Mouse (Mus musculus): ENCODE results near the gene Sprtn. TPM values are rescaled to one million over a fixed set of nuclear protein-coding genes. Genes with fewer than 3 reads are reported as not detected.

The Sprtn gene
- polyA plus RNA-seq, 1 experiment from 2014 or later, result 6.9 TPM

DNA sequence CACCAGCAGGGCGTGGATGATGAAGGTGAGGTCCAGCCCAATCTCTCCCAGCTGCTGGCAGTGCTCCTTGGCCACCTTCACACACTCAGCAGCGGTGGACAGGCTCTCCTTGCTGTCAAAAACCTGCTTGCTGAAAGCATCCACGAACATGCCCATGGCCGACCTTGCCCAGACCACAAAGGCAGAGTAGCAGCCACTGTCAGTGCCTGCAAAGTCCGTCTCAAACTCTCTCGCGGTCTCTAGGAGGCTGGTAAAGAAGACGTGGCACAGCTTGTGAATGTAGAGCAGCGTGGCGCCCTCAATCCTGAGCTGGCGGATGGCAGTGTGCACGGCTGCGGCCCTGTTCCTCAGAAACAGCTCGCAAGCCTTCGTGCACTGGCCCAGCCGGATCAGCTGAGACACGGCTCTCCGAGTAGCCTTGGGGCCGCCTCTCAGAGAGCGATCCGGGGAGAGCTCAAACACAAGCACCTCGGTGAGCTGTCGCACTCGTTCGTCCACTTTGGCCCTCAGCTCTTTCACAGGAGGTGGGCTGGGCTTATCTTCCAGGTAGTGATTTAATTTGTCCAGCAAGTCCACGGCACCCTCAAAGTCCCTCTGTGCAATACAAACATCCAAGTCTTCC is 1.6 kb upstream of the Sprtn start:
- Histone ChIP-seq H3K9ac (replicated peaks; ENCODE audit: low read depth) (peak overlapping the region; percentile 19), H3K4me2 (replicated peaks; ENCODE audit: low read depth, low read length) (peak overlapping the region; percentile 99), H3K27me3 (replicated peaks; ENCODE audit: insufficient read depth, low read length) (no peaks in the 10 kb centered on the region), H3K27ac (ENCODE audit: low read length) (peak overlapping the region; percentile 52), H3K4me3 (ENCODE audit: low read depth, low read length) (peak overlapping the region; percentile 86), H3K4me1 (ENCODE audit: insufficient read depth, low read depth, low read length) (peaks cover 5% of the 10 kb centered on the region; the same call in 1 of the 2 replicates), H3K9me3 (ENCODE audit: low read length) (no peaks in the 10 kb centered on the region), H3K36me3 (ENCODE audit: insufficient read depth, low read length) (peaks cover 11% of the 10 kb centered on the region; the same call in 1 of the 2 replicates)
- WGBS, result 46% methylated on average over 24 of the region's 26 CpGs
- DNase-seq (ENCODE audit: low spot score) (no peak), ATAC-seq (peak; percentile 72)
- 0 out of 2 replicates have a peak, but pooled peaks have one; percentile 30 for TF ChIP-seq EP300 (IDR thresholded peaks at IDR 0.05)
- TF ChIP-seq CTCF (IDR thresholded peaks at IDR 0.05), result peak; percentile 13; the same call in 1 of the 2 replicates

DNA sequence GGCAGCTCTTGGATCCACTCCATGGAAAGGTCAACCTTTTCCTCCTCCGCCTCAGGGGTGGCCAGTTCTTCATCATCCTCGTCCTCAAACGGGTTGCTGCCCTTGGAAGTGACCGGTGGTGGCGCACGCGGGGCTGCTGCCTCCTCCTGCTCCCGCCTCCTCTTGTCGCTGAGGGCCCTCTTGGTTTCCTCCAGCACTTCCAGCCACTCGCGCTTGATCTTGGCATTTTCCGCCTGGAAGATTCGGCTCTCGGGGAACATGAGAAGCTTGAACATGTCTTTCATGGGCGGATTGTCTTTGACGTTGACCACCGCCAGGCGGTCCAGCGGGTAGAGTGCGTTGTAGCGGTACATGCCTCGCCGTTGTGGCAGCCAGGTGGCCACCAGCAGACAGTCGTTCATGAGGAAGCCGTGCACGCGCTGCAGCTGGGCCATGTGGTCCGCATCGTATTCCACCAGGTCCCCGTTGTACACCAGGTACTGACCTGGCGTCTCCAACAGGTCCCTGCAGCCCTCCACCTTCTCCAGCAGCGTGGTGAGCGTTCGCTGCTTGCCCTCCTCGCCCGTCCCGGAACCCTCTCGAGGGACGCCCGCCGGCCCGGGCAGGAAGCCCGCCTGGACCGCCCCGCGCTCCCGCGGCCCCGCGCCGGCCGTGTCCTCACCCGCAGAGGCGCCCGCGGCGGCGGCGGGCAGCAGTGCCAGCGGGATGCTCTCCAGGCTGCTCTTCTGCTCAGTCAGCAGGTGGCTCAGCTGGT is 877 bp upstream of the Sprtn start:
- WGBS, result under 1% methylated on average over 54 of the region's 60 CpGs
- Histone ChIP-seq H3K4me3 (ENCODE audit: low read depth, low read length) (peak overlapping the region; percentile 86), H3K9ac (replicated peaks; ENCODE audit: low read depth) (peak overlapping the region; percentile 64), H3K27me3 (replicated peaks; ENCODE audit: insufficient read depth, low read length) (no peaks in the 10 kb centered on the region), H3K9me3 (ENCODE audit: low read length) (no peaks in the 10 kb centered on the region), H3K36me3 (ENCODE audit: insufficient read depth, low read length) (peaks cover 15% of the 10 kb centered on the region; the same call in 1 of the 2 replicates), H3K27ac (ENCODE audit: low read length) (peak overlapping the region; percentile 88), H3K4me2 (replicated peaks; ENCODE audit: low read depth, low read length) (peak overlapping the region; percentile 99), H3K4me1 (ENCODE audit: insufficient read depth, low read depth, low read length) (peaks cover 5% of the 10 kb centered on the region; the same call in 1 of the 2 replicates)
- TF ChIP-seq CTCF (IDR thresholded peaks at IDR 0.05), result peak; percentile 85
- no peak; the same call in 1 of the 2 replicates for TF ChIP-seq EP300 (IDR thresholded peaks at IDR 0.05)
- ATAC-seq (peak; percentile 80), DNase-seq (ENCODE audit: low spot score) (peak; percentile 92)

- Histone ChIP-seq H3K36me3 (ENCODE audit: insufficient read depth, low read length) (peaks cover 21% of the 10 kb centered on the region; the same call in 1 of the 2 replicates), H3K4me1 (ENCODE audit: insufficient read depth, low read depth, low read length) (peaks cover 5% of the 10 kb centered on the region; the same call in 1 of the 2 replicates), H3K27me3 (replicated peaks; ENCODE audit: insufficient read depth, low read length) (no peaks in the 10 kb centered on the region), H3K9me3 (ENCODE audit: low read length) (no peaks in the 10 kb centered on the region), H3K27ac (ENCODE audit: low read length) (peak overlapping the region; percentile 88), H3K9ac (replicated peaks; ENCODE audit: low read depth) (peak overlapping the region; percentile 78), H3K4me2 (replicated peaks; ENCODE audit: low read depth, low read length) (peak overlapping the region; percentile 99), H3K4me3 (ENCODE audit: low read depth, low read length) (peak overlapping the region; percentile 86)
- WGBS, result 3% methylated on average over 31 of the region's 31 CpGs
- ATAC-seq, result peak; percentile 1; the same call in 1 of the 2 replicates
- peak; percentile 28 for DNase-seq (ENCODE audit: low spot score)
- TF ChIP-seq CTCF (IDR thresholded peaks at IDR 0.05), result no peak
These were observed 692 bp downstream of the Sprtn start for GRCm38 (mm10) chr8:124898251-124898905.

DNA sequence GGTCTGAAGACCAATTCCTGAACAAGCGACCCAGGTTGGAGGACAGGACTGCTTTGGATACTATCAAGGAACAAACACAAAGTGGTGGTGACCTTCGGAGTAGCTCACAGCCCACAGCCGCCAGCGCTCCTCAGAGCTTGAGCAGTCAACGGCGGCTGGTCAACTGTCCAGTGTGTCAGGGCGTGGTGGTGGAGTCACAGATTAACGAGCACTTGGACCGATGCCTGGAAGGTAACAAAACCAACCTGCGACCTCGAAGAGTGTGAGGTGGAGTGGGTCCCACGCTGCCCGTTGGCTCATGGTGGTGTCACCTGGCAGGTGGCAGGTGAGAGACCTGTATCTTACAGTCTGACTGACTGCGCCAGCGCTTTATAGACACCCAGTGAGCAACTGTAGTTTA is 5.5 kb downstream of the Sprtn start:
- H3K9me3 ChIP-seq (ENCODE audit: low read length), result no peaks in the 10 kb centered on the region
- H3K4me1 ChIP-seq (ENCODE audit: insufficient read depth, low read depth, low read length), result peaks cover 4% of the 10 kb centered on the region; the same call in 1 of the 2 replicates
- H3K4me2 ChIP-seq (replicated peaks; ENCODE audit: low read depth, low read length), result no peak overlapping the region
- no peak overlapping the region for H3K9ac ChIP-seq (replicated peaks; ENCODE audit: low read depth)
- TF ChIP-seq EP300 (IDR thresholded peaks at IDR 0.05) (no peak), CTCF (IDR thresholded peaks at IDR 0.05) (no peak)
- H3K27me3 ChIP-seq (replicated peaks; ENCODE audit: insufficient read depth, low read length), result no peaks in the 10 kb centered on the region
- H3K36me3 ChIP-seq (ENCODE audit: insufficient read depth, low read length), result peaks cover 27% of the 10 kb centered on the region; the same call in 1 of the 2 replicates
- H3K27ac ChIP-seq (ENCODE audit: low read length), result no peak overlapping the region
- DNase-seq (ENCODE audit: low spot score), result no peak
- no peak for ATAC-seq
- H3K4me3 ChIP-seq (ENCODE audit: low read depth, low read length), result no peak overlapping the region
- WGBS, result 88% methylated on average over 15 of the region's 15 CpGs

DNA sequence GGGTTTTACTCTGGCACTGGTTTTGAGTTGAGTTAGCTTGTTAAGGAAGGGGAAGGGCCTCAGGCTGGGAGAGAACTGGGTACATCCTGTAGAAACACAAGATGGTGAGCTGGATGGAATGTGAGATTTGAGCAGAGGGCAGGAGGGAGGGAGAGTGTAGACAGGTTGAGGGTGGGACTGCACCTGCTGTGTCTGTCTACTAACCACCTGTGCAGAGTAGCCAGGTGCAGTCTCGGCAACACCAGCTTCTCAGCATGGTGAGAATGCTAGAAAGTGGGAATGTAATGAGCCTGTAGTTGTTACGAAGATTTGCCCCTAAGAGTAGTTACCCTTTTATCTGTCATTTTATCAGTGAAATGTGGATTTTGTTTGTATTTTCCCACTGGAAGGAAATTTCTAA is 7.8 kb downstream of the Sprtn start:
- no peak for TF ChIP-seq EP300 (IDR thresholded peaks at IDR 0.05)
- TF ChIP-seq CTCF (IDR thresholded peaks at IDR 0.05), result no peak
- no peak overlapping the region for H3K9ac ChIP-seq (replicated peaks; ENCODE audit: low read depth)
- 84% methylated on average over 2 of the region's 2 CpGs for WGBS

GRCm38 (mm10) chr8:124909936-124910335 is 12.2 kb downstream of the Sprtn start:
- Histone ChIP-seq H3K9me3 (ENCODE audit: low read length) (no peaks in the 10 kb centered on the region), H3K27me3 (replicated peaks; ENCODE audit: insufficient read depth, low read length) (no peaks in the 10 kb centered on the region), H3K36me3 (ENCODE audit: insufficient read depth, low read length) (peaks cover 20% of the 10 kb centered on the region), H3K27ac (ENCODE audit: low read length) (no peak overlapping the region), H3K4me3 (ENCODE audit: low read depth, low read length) (no peak overlapping the region), H3K4me1 (ENCODE audit: insufficient read depth, low read depth, low read length) (0 out of 2 replicates have a peak, but pooled peaks cover 4% of the 10 kb centered on the region), H3K4me2 (replicated peaks; ENCODE audit: low read depth, low read length) (no peak overlapping the region), H3K9ac (replicated peaks; ENCODE audit: low read depth) (no peak overlapping the region)
- TF ChIP-seq CTCF (IDR thresholded peaks at IDR 0.05) (no peak), EP300 (IDR thresholded peaks at IDR 0.05) (no peak)
- no peak for DNase-seq (ENCODE audit: low spot score)
- no peak for ATAC-seq
- WGBS, result 93% methylated on average over 16 of the region's 16 CpGs

More for the DNA sequence above, 7.8 kb downstream of the Sprtn start:
- Histone ChIP-seq H3K27ac (ENCODE audit: low read length) (no peak overlapping the region), H3K9me3 (ENCODE audit: low read length) (no peaks in the 10 kb centered on the region), H3K4me1 (ENCODE audit: insufficient read depth, low read depth, low read length) (0 out of 2 replicates have a peak, but pooled peaks cover 4% of the 10 kb centered on the region), H3K4me3 (ENCODE audit: low read depth, low read length) (no peak overlapping the region), H3K4me2 (replicated peaks; ENCODE audit: low read depth, low read length) (no peak overlapping the region), H3K27me3 (replicated peaks; ENCODE audit: insufficient read depth, low read length) (no peaks in the 10 kb centered on the region), H3K36me3 (ENCODE audit: insufficient read depth, low read length) (peaks cover 27% of the 10 kb centered on the region)
- ATAC-seq, result no peak
- DNase-seq (ENCODE audit: low spot score), result no peak
